Mouse (Mus musculus) CH12.LX (cell line): ENCODE measurements around the gene Dtl. TPM values are rescaled to one million over a fixed set of nuclear protein-coding genes. Genes with fewer than 3 reads are reported as not detected.
A peak's percentile ranks its signal among the peaks of the same experiment; 100 is the strongest.

ENCODE experiments used
- DNase-seq: peaks from one replicate; pipeline ENCODE4 v3.0.0-alpha.2; 2013; ENCODE audit errors: extremely low read depth
- H3K27ac ChIP-seq: 2 replicates; pipeline ENCODE4 v1.5.1; 2012; ENCODE audit warnings: low read depth, mild to moderate bottlenecking, control low read depth, moderate library complexity; ENCODE audit not compliant: insufficient read depth
- H3K27me3 ChIP-seq: replicated peaks from 2 replicates; pipeline ENCODE3; 2012; ENCODE audit warnings: inconsistent platforms
- H3K36me3 ChIP-seq, 2 experiments: replicated peaks in 1 of 2; 2 replicates each; pipeline versions ENCODE3 to v1.6.1; 2012; ENCODE audit warnings: inconsistent platforms in 1 of 2, low read length in 1 of 2, mild to moderate bottlenecking in 1 of 2, mixed read lengths in 1 of 2, moderate library complexity in 1 of 2; ENCODE audit not compliant: control insufficient read depth in 1 of 2, insufficient read depth in 1 of 2
- H3K4me1 ChIP-seq, 2 experiments: 2 replicates each; pipeline ENCODE4 v1.6.1; 2012; ENCODE audit warnings: inconsistent platforms in 1 of 2, moderate library complexity in 1 of 2; ENCODE audit not compliant: insufficient read depth in 2 of 2, control insufficient read depth in 1 of 2
- H3K4me2 ChIP-seq: 2 replicates; pipeline ENCODE4 v1.6.1; 2012; ENCODE audit warnings: low read depth, mild to moderate bottlenecking, control low read depth; ENCODE audit not compliant: poor library complexity, insufficient read depth, severe bottlenecking
- H3K4me3 ChIP-seq, 3 experiments: fragments of 150-350 bp in 1 of 3; sonication (generic) in 1 of 3; replicated peaks in 1 of 3; 2 replicates each; pipeline versions ENCODE3 to v1.5.1; 2011 to 2012; ENCODE audit warnings: low read depth in 2 of 3, low read length in 2 of 3, mild to moderate bottlenecking in 2 of 3, moderate library complexity in 2 of 3, control low read depth in 1 of 3, improper control_type of control experiment in 1 of 3, inconsistent platforms in 1 of 3, mixed read lengths in 1 of 3; ENCODE audit not compliant: poor library complexity in 1 of 3
- H3K79me2 ChIP-seq: replicated peaks from 2 replicates; pipeline ENCODE4 v1.6.1; 2012; ENCODE audit warnings: mild to moderate bottlenecking, moderate library complexity; ENCODE audit not compliant: control insufficient read depth, poor library complexity, insufficient read depth, severe bottlenecking; ENCODE audit errors: extremely low read depth
- H3K9ac ChIP-seq: 2 replicates; pipeline ENCODE4 v1.6.1; 2012; ENCODE audit warnings: low read depth, mild to moderate bottlenecking, control low read depth, moderate library complexity; ENCODE audit not compliant: insufficient read depth
- H3K9me3 ChIP-seq: replicated peaks from 2 replicates; pipeline ENCODE3; 2012; ENCODE audit warnings: low read length, inconsistent platforms, mixed read lengths
- BHLHE40 ChIP-seq: IDR thresholded peaks from 2 replicates; pipeline ENCODE4 v1.6.1; 2011; ENCODE audit warnings: mild to moderate bottlenecking, low read depth, low read length, improper control_type of control experiment
- CHD1 ChIP-seq: IDR thresholded peaks from 2 replicates; pipeline ENCODE4 v1.6.1; 2012; ENCODE audit warnings: low read depth, low read length, improper control_type of control experiment, inconsistent platforms
- CHD2 ChIP-seq: IDR thresholded peaks from 2 replicates; pipeline ENCODE4 v1.6.1; 2011; ENCODE audit warnings: low read length, improper control_type of control experiment
- E2F4 ChIP-seq: IDR thresholded peaks from 2 replicates; pipeline ENCODE4 v1.6.1; 2011; ENCODE audit warnings: low read depth, low read length, improper control_type of control experiment; ENCODE audit not compliant: insufficient replicate concordance
- ELF1 ChIP-seq: IDR thresholded peaks from 2 replicates; pipeline ENCODE4 v1.6.1; 2014; ENCODE audit warnings: low read depth, mild to moderate bottlenecking, inconsistent platforms, low read length, improper control_type of control experiment
- EP300 ChIP-seq: IDR thresholded peaks from 2 replicates; pipeline ENCODE4 v1.6.1; 2011; ENCODE audit warnings: low read length, improper control_type of control experiment
- HCFC1 ChIP-seq: IDR thresholded peaks from 2 replicates; pipeline ENCODE4 v1.6.1; 2012; ENCODE audit warnings: low read depth, mild to moderate bottlenecking, inconsistent platforms, low read length, improper control_type of control experiment
- IRF4 ChIP-seq: IDR thresholded peaks from 2 replicates; pipeline ENCODE4 v1.6.1; 2014; ENCODE audit warnings: low read depth, mild to moderate bottlenecking, inconsistent platforms, low read length, improper control_type of control experiment
- JUN ChIP-seq: IDR thresholded peaks from 2 replicates; pipeline ENCODE4 v1.6.1; 2011; ENCODE audit warnings: low read depth, mild to moderate bottlenecking, low read length, improper control_type of control experiment, moderate library complexity; ENCODE audit not compliant: insufficient read depth
- KAT2A ChIP-seq: IDR thresholded peaks from 2 replicates; pipeline ENCODE4 v1.6.1; 2012; ENCODE audit warnings: low read length, improper control_type of control experiment, inconsistent platforms; ENCODE audit not compliant: insufficient replicate concordance
- MEF2A ChIP-seq: IDR thresholded peaks from 2 replicates; pipeline ENCODE4 v1.6.1; 2014; ENCODE audit warnings: low read depth, mild to moderate bottlenecking, inconsistent platforms, low read length, improper control_type of control experiment, borderline replicate concordance
- MYC ChIP-seq: IDR thresholded peaks from 2 replicates; pipeline ENCODE4 v1.6.1; 2011; ENCODE audit warnings: low read depth, mild to moderate bottlenecking, improper control_type of control experiment, low read length
- NELFE ChIP-seq: IDR thresholded peaks from 2 replicates; pipeline ENCODE4 v1.6.1; 2011; ENCODE audit warnings: low read depth, low read length, improper control_type of control experiment
- PAX5 ChIP-seq: IDR thresholded peaks from 2 replicates; pipeline ENCODE4 v1.6.1; 2012; ENCODE audit warnings: low read length, inconsistent platforms, mixed read lengths
- POLR2AphosphoS2 ChIP-seq: IDR thresholded peaks from 2 replicates; pipeline ENCODE4 v1.6.1; 2011; ENCODE audit warnings: low read depth, low read length, improper control_type of control experiment
- RAD21 ChIP-seq: IDR thresholded peaks from 2 replicates; pipeline ENCODE4 v1.6.1; 2011; ENCODE audit warnings: low read depth, mild to moderate bottlenecking, low read length, improper control_type of control experiment, moderate library complexity
- RCOR1 ChIP-seq: conservative IDR thresholded peaks from 2 replicates; pipeline ENCODE4 v1.6.1; 2012; ENCODE audit warnings: low read depth, mild to moderate bottlenecking, inconsistent platforms, low read length, improper control_type of control experiment
- SIN3A ChIP-seq: IDR thresholded peaks from 2 replicates; pipeline ENCODE4 v1.6.1; 2012; ENCODE audit warnings: low read length, improper control_type of control experiment, inconsistent platforms
- SMC3 ChIP-seq: IDR thresholded peaks from 2 replicates; pipeline ENCODE4 v1.6.1; 2011; ENCODE audit warnings: low read depth, low read length, improper control_type of control experiment
- USF1 ChIP-seq: IDR thresholded peaks from 2 replicates; pipeline ENCODE4 v1.6.1; 2014; ENCODE audit warnings: low read depth, mild to moderate bottlenecking, inconsistent platforms, low read length, improper control_type of control experiment
- USF2 ChIP-seq: conservative IDR thresholded peaks from 2 replicates; pipeline ENCODE4 v1.6.1; 2011; ENCODE audit warnings: low read depth, low read length, improper control_type of control experiment
- ZC3H11A ChIP-seq: IDR thresholded peaks from 2 replicates; pipeline ENCODE4 v1.6.1; 2012; ENCODE audit warnings: low read depth, mild to moderate bottlenecking, inconsistent platforms, low read length, improper control_type of control experiment
- ZKSCAN1 ChIP-seq: IDR thresholded peaks from 2 replicates; pipeline ENCODE4 v1.6.1; 2012; ENCODE audit warnings: low read depth, inconsistent platforms, low read length, improper control_type of control experiment, borderline replicate concordance
- ZMIZ1 ChIP-seq: IDR thresholded peaks from 2 replicates; pipeline ENCODE4 v1.6.1; 2012; ENCODE audit warnings: low read depth, mild to moderate bottlenecking, inconsistent platforms, low read length, improper control_type of control experiment
- dilution Hi-C: fragments of 300-500 bp; cut with MboI; formaldehyde crosslinking; loops from 2 replicates; pipeline ENCODE4 v1.14.3; 2020; ENCODE audit warnings: low sequenced_read_pairs; ENCODE audit not compliant: extremely low pct_unique_long_range_greater_than_20kb, extremely low pct_ligation_motif_present
- in situ Hi-C: fragments of 300-500 bp; cut with MboI; formaldehyde crosslinking; loops from 3 replicates; pipeline ENCODE4 v1.14.3; 2019; ENCODE audit warnings: low sequenced_read_pairs, low pct_ligation_motif_present, low pct_unique_long_range_greater_than_20kb, mixed read lengths
- polyA plus RNA-seq: library from polyadenylated mRNA; unstranded; fragments of >175 nt; gene quantifications from 2 replicates; pipeline ENCODE4 v1.2.1, GENCODE M21; 2012; ENCODE audit warnings: low read depth; ENCODE audit not compliant: insufficient read length
- total RNA-seq, 2 experiments: library from RNA; depleted of rRNA; stranded (reverse); fragments of 300-350 nt in 1 of 2; fragments of >200 nt in 1 of 2; gene quantifications; 2 replicates each; pipeline ENCODE4 v1.2.3; 2012 to 2014

The Dtl gene
- total and polyA plus RNA-seq, 3 experiments: 31.8 to 65.2 (median 37.9) TPM

DNA sequence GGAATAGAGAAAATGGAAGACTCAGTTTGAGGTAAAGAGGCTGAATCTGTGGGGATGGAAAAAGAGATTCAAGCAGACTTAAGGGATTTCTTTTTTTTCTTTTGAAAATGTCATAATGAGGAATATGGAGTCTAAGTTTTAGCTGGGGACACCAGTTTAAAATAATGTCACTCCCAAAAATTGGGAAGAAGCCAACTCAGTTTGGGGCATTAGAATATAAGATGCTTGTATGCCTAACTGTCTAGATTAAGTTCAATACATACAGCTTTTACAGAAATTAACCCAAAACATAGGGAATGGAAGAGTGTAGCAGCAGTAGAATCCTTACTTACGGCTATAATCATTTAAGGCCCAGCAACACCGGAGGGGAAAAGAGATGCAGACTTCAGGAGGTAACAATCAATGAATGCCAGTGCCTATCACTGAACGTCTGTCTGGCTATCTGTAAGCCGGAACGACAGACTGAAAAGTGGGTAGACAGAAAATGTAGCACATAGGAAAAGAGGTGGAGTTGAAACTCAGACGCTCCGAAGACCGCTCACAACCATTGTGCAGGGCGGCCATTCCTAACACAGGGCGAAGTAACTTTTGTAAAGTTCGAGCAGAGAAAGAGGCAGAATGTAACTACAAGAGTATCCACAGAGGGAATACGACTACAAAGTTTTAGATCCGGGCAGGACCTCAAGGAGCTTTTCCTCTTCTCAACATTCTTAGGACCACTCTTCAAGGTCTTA is 1.3 kb downstream of the Dtl start:
- peaks cover 79% of the 10 kb centered on the region for H3K79me2 ChIP-seq
- H3K4me2 ChIP-seq: peak overlapping the region; percentile 98
- no peaks in the 10 kb centered on the region for H3K9me3 ChIP-seq
- peak overlapping the region; percentile 82 for H3K9ac ChIP-seq
- peaks cover 9 to 52% of the 10 kb centered on the region in 2 experiments for H3K4me1 ChIP-seq
- TF ChIP-seq CHD2 (no peak), CHD1 (peak; percentile 58), ZMIZ1 (0 out of 2 replicates have a peak, but pooled peaks have one; percentile 8), ELF1 (no peak)
- H3K27ac ChIP-seq: peak overlapping the region; percentile 81
- no peaks in the 10 kb centered on the region for H3K27me3 ChIP-seq
- peak; percentile 40 for DNase-seq
- dilution Hi-C loops: no loop called here
- H3K4me3 ChIP-seq: peak overlapping the region; percentile 89 to 96 (median 90)
- H3K36me3 ChIP-seq: peaks cover 4 to 33% of the 10 kb centered on the region in 2 experiments
- in situ Hi-C loops: no loop called here

DNA sequence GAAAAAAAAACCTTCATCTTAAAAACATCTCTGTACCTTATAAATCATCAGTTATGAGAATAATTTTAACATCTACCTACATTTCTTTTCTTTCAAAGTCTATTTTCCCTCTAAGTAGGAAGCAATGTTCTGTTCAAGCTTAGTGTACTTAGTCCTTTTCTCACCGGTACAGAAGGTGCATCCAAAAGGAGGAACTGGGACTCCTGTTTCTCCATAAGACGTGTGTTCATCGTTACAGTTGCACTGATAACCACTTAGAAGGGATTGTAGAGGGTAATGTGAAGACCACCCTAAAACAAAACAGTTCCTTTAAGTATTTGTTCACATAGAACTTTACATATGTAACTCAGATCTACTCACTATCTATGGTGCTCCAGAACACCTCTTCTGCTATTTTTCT is 4.9 kb downstream of the Dtl start:
- no peak for DNase-seq
- Histone ChIP-seq H3K4me3 (no peak overlapping the region), H3K4me1 (peaks cover 0 to 38% of the 10 kb centered on the region in 2 experiments; a peak in 2 of 4 replicates), H3K9me3 (no peaks in the 10 kb centered on the region), H3K36me3 (peaks cover 14 to 45% of the 10 kb centered on the region in 2 experiments), H3K27ac (no peak overlapping the region), H3K27me3 (no peaks in the 10 kb centered on the region), H3K4me2 (peak overlapping the region; percentile 64), H3K9ac (no peak overlapping the region), H3K79me2 (peaks cover 84% of the 10 kb centered on the region)
- in situ Hi-C loops: no loop called here
- dilution Hi-C loops: no loop called here
- TF ChIP-seq EP300 (peak; percentile 56; the same call in 1 of the 2 replicates), IRF4 (peak; percentile 69), ELF1 (no peak), SIN3A (peak; percentile 55; the same call in 1 of the 2 replicates)

DNA sequence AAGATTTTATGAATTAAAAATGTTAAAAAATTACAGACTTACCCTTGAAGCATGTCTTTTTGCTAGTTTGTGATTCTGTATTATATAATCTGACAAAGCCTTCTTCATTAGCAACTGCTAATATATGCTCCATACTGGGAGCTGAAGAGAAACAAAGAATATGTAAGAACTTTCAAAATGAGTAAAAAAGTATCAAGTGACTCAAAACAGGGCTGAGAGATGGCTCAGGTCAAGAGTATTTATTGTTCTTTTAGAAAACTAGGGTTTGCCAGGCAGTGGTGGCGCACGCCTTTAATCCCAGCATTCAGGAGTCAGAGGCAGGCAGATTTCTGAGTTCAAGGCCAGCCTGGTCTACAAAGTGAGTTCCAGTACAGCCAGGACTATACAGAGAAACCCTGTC is 5.7 kb downstream of the Dtl start:
- Histone ChIP-seq H3K9me3 (no peaks in the 10 kb centered on the region), H3K36me3 (peaks cover 14 to 53% of the 10 kb centered on the region in 2 experiments), H3K4me1 (peaks cover 0 to 38% of the 10 kb centered on the region in 2 experiments; a peak in 2 of 4 replicates), H3K27ac (no peak overlapping the region), H3K4me2 (no peak overlapping the region), H3K9ac (no peak overlapping the region), H3K27me3 (no peaks in the 10 kb centered on the region), H3K79me2 (peaks cover 79% of the 10 kb centered on the region), H3K4me3 (no peak overlapping the region)
- in situ Hi-C loops (loop anchor here (10.0 kb wide), 1 partner anchor 255 kb away; the partner anchor contains the start of gene Nenf), dilution Hi-C loops (no loop called here)
- DNase-seq: no peak
- TF ChIP-seq ELF1: no peak
- no peak for TF ChIP-seq POLR2AphosphoS2
- TF ChIP-seq RCOR1: 0 out of 2 replicates have a peak, but pooled peaks have one; percentile 58
- TF ChIP-seq IRF4: peak; percentile 92
- no peak for TF ChIP-seq KAT2A
- TF ChIP-seq BHLHE40: no peak
- no peak for TF ChIP-seq MYC
- TF ChIP-seq MEF2A: no peak
- no peak for TF ChIP-seq RAD21
- no peak for TF ChIP-seq ZMIZ1
- TF ChIP-seq SMC3: no peak
- peak; percentile 66 for TF ChIP-seq JUN
- TF ChIP-seq ZC3H11A: no peak
- TF ChIP-seq NELFE: no peak
- no peak for TF ChIP-seq PAX5
- TF ChIP-seq E2F4: no peak
- TF ChIP-seq USF2: no peak
- TF ChIP-seq ZKSCAN1: no peak
- TF ChIP-seq HCFC1: no peak
- TF ChIP-seq USF1: no peak
